Mouse (Mus musculus): ENCODE data around the gene Plekha5.

GRCm38 (mm10) chr6:140512016-140512415 is 88.2 kb downstream of the Plekha5 start:
- no peak for TF ChIP-seq CTCF (IDR thresholded peaks at IDR 0.05; ENCODE audit: low read depth, low read length)
- no peak for TF ChIP-seq POLR2A (IDR thresholded peaks at IDR 0.05; ENCODE audit: extremely low read depth, insufficient read depth, low read length)

All from liver, adult 2 months (tissue).